Mouse (Mus musculus) lung, postnatal 14 days (tissue): ENCODE results near the gene Nphs1.

Source experiments
- DNase-seq: peaks from one replicate; pipeline ENCODE4 v3.0.0; 2021

Gene Nphs1

DNA sequence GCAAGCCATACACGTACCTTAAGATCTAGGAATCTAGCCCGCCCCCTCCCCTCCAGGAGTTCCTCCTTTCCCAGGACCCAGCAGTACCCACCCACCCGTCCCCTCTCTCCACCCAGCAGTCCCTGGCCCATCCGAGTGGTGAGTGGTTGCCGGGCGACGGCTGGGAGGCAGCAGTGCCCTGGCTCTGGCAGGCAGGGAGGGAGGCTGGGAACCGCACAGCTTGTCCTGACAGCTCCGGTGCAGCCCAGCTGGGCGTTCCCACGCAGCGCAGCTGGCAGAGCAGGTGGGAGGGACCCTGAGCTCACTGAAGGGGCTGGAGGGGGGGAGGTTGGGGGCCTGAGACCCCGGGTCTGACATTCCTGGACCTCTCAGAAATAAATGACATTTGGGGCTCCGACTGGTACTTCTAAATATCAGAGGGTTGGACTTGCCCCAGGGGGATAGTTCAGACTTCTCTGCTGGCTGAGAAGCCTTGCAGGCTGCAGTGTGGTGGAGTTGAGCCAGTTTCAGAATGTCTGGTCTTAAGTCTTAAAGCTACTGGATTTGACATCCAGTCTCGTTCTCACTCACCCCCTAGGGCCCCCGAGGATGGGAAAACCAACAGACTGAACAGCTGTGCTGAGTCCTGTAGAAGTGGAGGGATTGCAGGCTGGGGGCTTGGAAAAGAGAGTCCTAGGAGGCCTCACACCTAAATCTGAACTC, at the start of gene Nphs1, which contains the start of gene Kirrel2:
Nphs1 (plus strand) TSS at position 687 of the 702 bp plus-strand sequence.
Kirrel2 (minus strand) TSS at position 62 of the 702 bp plus-strand sequence.
- DNase-seq = no peak

- DNase-seq = no peak
Observed at GRCm38 (mm10) chr7:30408639-30409038, 49.5 kb upstream of the Nphs1 start.

- no peak for DNase-seq
Observed at GRCm38 (mm10) chr7:30409789-30410188, 48.3 kb upstream of the Nphs1 start.

DNA sequence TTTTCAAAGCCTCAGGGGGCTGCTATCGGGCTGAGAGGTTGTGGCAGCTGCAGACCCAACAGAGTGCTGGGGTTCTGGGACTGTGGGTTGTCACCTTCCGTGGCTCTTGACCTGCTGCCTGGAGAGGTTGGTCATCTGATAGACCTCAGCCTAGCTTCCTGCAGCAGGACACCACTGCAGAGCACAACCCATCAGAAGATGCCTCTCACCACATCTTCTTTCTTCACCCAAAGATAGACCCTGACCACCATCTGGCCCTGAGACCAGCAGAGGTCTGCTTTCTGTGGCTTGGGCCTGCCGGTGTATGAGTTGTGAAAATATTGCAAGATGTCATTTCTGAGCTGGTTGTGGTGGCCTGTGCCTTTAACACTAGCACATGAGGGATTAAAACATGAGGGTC, 47.1 kb upstream of the Nphs1 start:
- DNase-seq = no peak

DNA sequence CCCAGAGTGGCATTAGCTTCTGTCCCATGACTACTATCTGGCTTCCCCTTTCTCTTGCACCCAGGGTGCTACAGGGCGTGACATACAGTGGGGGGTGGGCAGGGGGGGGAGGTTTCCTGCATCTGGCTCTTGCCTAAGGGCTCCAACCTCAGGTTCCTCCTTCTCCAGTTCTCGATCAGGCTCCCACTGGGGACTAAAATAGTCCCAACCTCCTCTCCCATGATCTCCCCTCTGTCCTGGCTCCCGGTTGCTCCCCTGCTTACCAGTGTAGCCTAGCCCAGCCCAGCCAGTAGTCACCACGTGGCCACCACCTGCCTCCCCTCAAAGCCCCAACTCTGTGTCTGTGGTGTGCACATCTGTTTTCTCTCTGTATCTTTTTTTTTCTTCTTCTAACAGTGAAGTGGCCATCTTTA, 45.4 kb upstream of the Nphs1 start:
- DNase-seq = no peak

- DNase-seq = peak; percentile 14
Observed at GRCm38 (mm10) chr7:30413596-30413995, 44.5 kb upstream of the Nphs1 start, which contains the start of gene Tyrobp. Gene Tyrobp, plus strand, starts transcription at chr7:30413760.

- no peak for DNase-seq
Observed at GRCm38 (mm10) chr7:30417856-30418255, 40.3 kb upstream of the Nphs1 start.

DNA sequence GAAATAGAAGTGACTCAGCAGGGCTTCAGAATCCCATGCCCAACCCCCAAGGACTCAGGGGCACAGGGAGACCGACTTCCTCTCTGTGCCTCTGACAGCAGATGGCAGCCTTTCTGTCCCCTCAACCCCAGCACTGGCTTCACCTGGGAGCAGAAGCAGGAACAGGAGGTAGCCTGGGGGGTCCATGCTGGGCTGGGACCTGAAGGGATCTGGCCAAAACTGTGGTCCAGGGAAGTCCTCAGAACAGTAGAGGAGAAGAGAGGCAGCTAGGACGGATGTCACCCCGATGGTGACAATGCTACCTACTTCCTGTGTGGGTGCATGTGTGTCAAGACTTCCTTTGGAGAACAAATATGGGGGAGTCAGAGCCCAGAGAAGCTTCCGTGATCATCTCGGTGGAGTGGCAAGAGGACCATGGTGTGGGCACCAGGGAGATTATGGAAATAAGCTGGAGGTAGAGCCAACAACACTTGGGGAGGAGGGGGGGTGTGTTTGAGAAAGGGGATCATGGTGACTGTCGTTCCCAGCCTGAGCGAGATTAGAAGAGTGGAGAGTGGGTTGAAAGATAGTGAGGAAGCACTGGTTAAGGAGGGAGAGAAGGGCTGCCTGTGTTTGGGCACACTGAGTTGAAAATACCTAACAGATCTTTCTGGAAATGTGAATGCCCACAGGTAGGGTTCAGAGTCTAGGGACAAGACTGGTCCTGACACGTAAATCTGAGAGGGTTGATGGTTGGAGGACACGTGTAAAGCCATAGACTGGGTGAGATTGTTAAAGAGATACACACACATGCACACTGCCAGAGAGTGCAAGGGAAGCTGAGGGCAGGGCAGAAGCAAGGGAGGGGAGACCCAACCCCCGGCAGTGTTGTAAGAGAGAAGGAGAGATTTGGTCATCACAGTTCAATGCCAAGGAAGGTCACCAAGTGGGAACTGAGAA, 38.3 kb upstream of the Nphs1 start, which contains the start of gene Hcst:
Hcst (minus strand) TSS at position 294 of the 939 bp plus-strand sequence.
- DNase-seq = no peak

DNA sequence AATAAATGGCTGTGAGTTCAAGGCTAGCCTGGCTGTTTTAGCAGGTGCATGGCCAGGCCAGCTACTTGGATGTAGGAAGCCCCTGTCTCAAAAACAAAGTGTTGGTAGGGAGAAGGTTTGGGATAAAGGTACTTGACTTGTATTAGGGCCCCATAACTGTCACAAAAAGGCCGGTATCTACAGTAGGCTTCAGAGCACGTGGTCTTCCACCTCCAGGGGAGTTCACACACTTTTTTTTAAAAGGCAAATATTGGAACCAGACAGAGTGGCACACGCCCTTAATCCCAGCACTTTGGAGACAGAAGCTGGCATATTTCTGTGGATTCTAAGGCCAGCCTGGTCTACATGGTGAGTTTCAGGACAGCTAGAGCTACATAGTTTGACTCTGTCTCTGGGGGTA, 37.4 kb upstream of the Nphs1 start:
- no peak for DNase-seq

GRCm38 (mm10) chr7:30421175-30421889, 36.8 kb upstream of the Nphs1 start, which contains the start of gene Nfkbid:
Gene Nfkbid, plus strand, starts transcription at chr7:30421732.
- DNase-seq = peak; percentile 73

DNA sequence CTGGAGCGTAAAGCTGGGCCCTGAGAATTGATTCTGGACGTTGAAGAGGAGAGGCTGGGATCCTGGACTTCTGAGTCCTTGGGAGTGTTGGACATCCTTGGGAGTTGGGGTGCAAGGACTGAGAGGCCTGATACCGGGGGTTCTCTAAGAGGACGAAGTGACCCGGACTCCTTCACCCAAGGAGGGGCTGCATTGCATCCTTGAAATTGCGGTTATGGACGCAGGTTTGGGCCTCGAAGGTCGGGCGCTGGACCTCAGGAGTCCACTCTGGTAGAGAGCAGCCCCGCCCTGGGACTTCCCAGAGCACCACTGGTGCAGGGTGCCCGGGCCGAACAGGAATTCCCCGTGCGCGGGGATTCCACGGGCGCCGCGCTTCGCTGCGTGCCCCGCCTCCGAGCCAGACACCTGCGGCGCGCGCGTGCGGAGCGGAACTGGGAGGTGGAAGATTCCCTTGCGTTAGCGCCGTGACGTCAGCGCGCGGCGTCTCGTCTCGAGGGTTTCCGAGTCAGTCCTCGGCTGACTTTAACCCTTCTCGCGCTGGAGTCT, 36.2 kb upstream of the Nphs1 start:
- peak; percentile 89 for DNase-seq

DNA sequence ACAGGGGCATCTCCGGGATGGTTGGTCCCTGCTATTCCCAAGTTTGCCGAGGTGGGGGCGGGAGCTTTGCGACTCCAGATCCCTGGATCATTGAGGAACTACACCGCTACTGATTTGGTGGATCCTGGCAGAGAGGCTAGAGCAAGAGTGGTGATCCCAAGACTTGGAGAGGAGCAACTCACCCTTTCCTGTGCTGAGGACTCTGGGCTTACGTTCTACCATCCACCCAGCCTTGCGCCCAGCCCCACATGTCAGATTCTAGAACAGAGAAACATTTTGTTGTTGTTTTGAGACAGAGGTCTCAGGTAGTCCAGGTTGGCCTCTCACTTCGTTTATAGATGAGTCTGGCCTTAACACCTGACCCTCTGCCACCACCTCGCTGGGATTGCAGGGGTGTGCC, 35.6 kb upstream of the Nphs1 start:
- no peak for DNase-seq

DNA sequence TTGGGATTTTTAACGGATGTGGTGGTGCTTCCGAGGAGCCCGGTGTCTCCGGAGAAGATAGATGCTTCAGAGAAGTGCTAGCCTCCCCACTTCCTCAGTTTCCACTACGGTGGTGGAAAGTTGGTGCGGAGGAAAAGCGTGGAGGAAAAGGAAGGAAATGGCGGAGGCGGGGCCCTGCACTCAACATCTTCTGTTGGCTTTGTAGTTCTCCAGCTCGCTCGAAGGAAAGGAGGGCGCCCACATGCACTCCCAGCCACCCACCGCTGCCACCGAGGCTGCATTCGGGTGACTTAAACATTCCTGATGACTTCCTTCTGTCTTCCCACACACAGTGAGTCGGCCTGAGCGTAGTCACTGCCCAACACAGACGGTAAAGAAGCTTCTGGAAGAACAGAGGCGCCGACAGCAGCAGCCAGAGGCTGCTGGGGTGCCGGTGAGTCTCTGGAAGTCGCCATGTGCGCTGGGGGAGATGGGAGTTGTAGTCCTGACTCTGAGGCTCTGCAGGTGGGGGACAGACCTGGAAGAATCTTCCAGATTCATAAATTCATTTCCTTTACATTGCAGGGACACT, 35.0 kb upstream of the Nphs1 start:
- DNase-seq = peak; percentile 35

GRCm38 (mm10) chr7:30429327-30429726, 28.8 kb upstream of the Nphs1 start:
- no peak for DNase-seq

DNA sequence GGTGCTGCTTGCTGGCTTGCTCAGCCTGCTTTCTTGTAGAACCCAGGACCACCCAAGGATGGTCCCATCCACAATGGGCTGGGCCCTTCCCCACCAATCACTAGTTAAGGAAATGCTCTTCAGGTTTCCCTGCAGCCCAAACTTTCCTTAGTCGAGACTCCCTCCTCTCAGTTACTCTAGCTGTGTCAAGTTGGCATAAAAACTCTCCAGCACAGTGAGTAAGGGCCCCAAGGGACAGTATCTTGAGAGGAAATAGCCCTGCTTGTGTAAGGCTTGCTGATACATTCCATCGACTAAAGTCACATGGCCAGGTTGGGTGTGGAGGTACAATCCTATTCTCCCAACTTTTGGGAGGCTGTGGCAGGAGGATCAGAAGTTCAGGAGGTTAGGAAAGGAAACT, 27.9 kb upstream of the Nphs1 start:
- DNase-seq = no peak

- DNase-seq = peak; percentile 66
Observed at GRCm38 (mm10) chr7:30431793-30432192, 26.3 kb upstream of the Nphs1 start.

DNA sequence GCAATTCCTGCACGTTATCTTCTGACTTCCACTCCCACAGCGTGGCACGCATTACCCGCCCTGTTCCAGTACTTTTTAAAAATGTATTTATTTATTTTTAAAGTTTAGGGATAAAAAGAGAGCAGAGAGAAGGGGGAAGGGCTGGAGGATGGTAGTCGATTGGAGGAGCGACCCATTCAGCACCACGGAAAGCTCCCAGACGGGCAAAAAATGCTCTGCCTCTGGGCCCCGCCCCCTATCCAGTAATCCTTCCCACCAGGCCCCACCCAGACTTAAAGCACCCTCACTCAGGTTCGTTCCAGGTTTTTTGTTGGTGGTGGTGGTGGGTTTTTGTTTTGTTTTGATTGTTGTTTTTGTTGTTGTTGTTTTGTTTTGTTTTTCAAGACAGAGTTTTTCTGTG, 23.9 kb upstream of the Nphs1 start:
- DNase-seq = peak; percentile 63

DNA sequence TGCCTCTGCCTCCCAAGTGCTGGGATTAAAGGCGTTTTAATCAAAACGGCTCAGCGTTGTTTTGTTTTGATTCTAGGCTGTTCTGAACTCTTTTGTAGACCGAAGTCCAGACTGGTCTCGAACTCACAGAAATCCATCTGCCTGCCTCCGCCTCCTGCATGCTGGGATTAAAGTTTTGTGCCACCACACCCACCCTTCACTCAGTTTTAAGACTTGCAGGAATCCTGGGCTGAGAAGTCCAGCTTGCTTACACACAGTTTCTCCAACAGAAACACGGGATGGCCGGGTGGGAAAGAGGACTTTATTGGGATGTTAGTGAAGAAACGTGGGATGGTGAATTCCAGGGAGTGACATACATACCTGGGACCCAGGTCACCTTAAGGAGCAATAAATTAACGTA, 23.4 kb upstream of the Nphs1 start:
- no peak for DNase-seq

DNA sequence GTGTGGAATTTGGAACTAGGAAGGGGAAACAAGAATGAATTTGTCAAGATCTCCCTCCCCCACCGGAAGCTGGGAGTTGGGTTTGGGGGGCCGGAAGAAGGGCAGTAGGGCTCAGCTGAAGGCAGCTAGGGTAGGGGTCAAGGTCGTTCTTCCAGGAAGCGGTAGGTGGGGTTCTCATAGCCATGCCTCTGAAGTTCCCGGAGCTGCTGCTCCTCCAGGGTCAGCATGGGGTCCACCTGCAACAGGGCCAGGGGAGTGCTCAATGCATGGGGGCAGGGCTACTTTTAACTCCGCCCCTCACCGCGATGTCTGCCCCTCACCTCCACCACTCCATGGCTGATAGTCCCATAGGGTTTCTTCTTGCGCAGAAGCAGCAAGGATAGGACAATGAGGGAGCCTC, 23.0 kb upstream of the Nphs1 start:
- no peak for DNase-seq

DNA sequence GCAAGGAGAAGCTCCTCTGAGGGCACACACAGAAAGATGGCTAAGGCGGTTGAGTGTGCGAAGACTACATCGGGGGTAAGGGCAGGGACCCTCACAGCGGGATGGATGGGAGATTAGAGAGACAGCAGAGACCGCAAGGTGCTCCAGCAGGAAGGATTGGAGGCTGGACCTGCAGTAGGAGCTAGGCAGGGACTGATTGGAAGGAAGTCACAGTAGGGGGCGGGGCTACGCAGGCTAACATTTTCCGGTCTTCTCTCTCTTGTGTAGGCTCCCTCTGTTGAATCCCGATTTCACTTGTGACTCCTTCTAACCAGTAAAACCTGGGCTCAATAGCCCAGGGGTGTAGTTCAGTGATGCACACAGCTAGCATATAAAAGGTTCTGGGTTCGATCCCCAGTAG, 21.2 kb upstream of the Nphs1 start:
- DNase-seq = no peak

- DNase-seq = no peak
Observed at GRCm38 (mm10) chr7:30439734-30440133, 18.4 kb upstream of the Nphs1 start.

GRCm38 (mm10) chr7:30440697-30441096, 17.4 kb upstream of the Nphs1 start:
- peak; percentile 57 for DNase-seq
